Mouse (Mus musculus) limb, embryonic 11.5 days (tissue): Measurements from ENCODE around the gene Lrrc8d. TPM values are rescaled to one million over a fixed set of nuclear protein-coding genes. Genes with fewer than 3 reads are reported as not detected.
A peak's percentile ranks its signal among the peaks of the same experiment; 100 is the strongest.
"Not testable (repeated sequence)": the region's sequence is repeated elsewhere in the genome, so short reads cannot be mapped to it uniquely, and the experiment has no call there.

ENCODE experiments used
- ATAC-seq: fragments of 200-750 bp; cut with Nextera tagmentation; 2 replicates; pipeline ENCODE4 v1.8.0; 2017; ENCODE audit warnings: low read depth; ENCODE audit not compliant: insufficient number of reproducible peaks, low FRiP score, low TSS enrichment
- DNase-seq: peaks from one replicate; pipeline ENCODE4 v3.0.0-alpha.2; 2015; ENCODE audit warnings: low spot score
- H3K27ac ChIP-seq: fragments of 300-500 bp; sonication (generic); replicated peaks from 2 replicates; pipeline ENCODE4 v1.5.1; 2014; ENCODE audit warnings: low read depth, mild to moderate bottlenecking, low read length
- H3K27me3 ChIP-seq: fragments of 300-500 bp; sonication (generic); 2 replicates; pipeline ENCODE4 v1.6.1; 2014; ENCODE audit warnings: mild to moderate bottlenecking, low read length, mixed read lengths; ENCODE audit not compliant: control insufficient read depth, insufficient read depth
- H3K36me3 ChIP-seq: fragments of 300-500 bp; sonication (generic); 2 replicates; pipeline ENCODE4 v1.6.1; 2014; ENCODE audit warnings: mild to moderate bottlenecking, low read length, moderate library complexity, mixed read lengths; ENCODE audit not compliant: control insufficient read depth, insufficient read depth
- H3K4me1 ChIP-seq: fragments of 300-500 bp; sonication (generic); 2 replicates; pipeline ENCODE4 v1.6.1; 2014; ENCODE audit warnings: low read length, mixed read lengths; ENCODE audit not compliant: control insufficient read depth, insufficient read depth
- H3K4me2 ChIP-seq: fragments of 300-500 bp; sonication (generic); 2 replicates; pipeline ENCODE4 v1.6.1; 2014; ENCODE audit warnings: low read depth, mild to moderate bottlenecking, moderate library complexity; ENCODE audit not compliant: severe bottlenecking
- H3K4me3 ChIP-seq: fragments of 300-500 bp; sonication (generic); 2 replicates; pipeline ENCODE4 v1.5.1; 2014; ENCODE audit warnings: low read depth, low read length
- H3K9ac ChIP-seq: fragments of 300-500 bp; sonication (generic); 2 replicates; pipeline ENCODE4 v1.6.1; 2014; ENCODE audit warnings: mild to moderate bottlenecking, low read length
- H3K9me3 ChIP-seq: fragments of 300-500 bp; sonication (generic); 2 replicates; pipeline ENCODE4 v1.6.1; 2016; ENCODE audit warnings: low read length; ENCODE audit not compliant: control insufficient read depth
- WGBS: fragments of 180-500 bp; shearing (Covaris S2); extraction: QIAGEN DNeasy Blood & Tissue Kit; methylation state at CpG from one replicate; pipeline ENCODE4 v1.1.7; 2014; 5-methylcytosine and 5-hydroxymethylcytosine counted together
- polyA plus RNA-seq: library from polyadenylated mRNA; unstranded; fragments of >200 nt; fragmentation: Nextera tagmentation; extraction: Ambion mirVana; gene quantifications from 2 replicates; pipeline ENCODE4 v1.2.1, GENCODE M21; 2014

Lrrc8d gene
- polyA plus RNA-seq, 1 experiment from 2014 or later: 21.4 TPM

DNA sequence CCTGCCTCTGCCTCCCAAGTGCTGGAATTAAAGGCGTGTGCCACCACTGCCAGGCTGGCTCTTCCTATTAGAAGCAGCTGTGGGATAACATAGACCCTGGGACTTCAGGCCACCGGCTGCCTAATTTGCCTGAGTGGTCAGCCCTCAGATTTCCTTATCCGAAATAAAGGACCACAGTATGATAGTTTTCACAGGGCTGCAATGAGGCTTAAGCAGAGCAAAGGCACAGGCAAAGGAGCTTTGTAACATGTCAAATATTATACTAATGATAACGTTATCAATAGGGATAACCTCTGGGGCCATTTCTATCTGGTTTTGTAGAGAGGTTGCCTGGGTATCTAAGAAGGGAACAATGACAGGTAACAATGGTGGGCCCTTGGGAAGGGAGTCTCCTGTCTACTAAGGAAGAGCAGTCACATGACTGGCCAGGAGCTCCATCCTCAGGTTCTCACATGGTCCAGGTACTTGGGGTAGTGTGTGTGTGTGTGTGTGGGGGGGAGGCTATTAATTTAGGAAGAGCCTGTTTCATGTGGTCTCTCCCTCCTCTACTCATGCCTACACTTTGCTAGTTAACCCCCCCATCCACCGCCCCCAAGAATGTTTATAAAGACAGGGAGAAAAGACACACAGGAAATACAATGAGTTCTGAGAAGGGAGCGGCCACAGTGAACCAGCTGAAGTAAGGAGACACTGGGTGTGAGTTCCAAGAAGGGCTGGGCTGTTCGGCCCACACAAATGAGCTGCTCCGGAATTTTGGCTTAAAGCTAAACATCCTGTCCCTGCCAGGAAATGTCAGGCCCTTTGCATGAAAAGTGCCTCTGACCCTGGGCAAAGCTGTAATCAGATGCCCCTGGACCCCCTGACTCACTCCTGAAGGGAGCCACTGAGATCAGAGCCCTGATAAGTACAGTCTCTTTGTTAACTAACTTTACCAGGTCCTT lies 159.3 kb downstream of the Lrrc8d start:
- H3K9ac ChIP-seq: no peak overlapping the region
- ATAC-seq (no peak), DNase-seq (no peak)
- H3K4me1 ChIP-seq: peaks cover 13% of the 10 kb centered on the region
- H3K27ac ChIP-seq: 0 out of 2 replicates have a peak overlapping the region, but pooled peaks have one; percentile 56
- H3K9me3 ChIP-seq: no peaks in the 10 kb centered on the region
- H3K4me3 ChIP-seq: no peak overlapping the region
- H3K36me3 ChIP-seq: no peaks in the 10 kb centered on the region
- WGBS: 66% methylated on average over 8 of the region's 8 CpGs
- no peaks in the 10 kb centered on the region for H3K27me3 ChIP-seq
- H3K4me2 ChIP-seq: no peak overlapping the region

- 46% methylated on average over 11 of the region's 11 CpGs for WGBS
- ATAC-seq: no peak
- H3K27me3 ChIP-seq: no peaks in the 10 kb centered on the region
- 0 out of 2 replicates have a peak overlapping the region, but pooled peaks have one; percentile 56 for H3K27ac ChIP-seq
- DNase-seq: no peak
- no peak overlapping the region for H3K4me3 ChIP-seq
- H3K9ac ChIP-seq: no peak overlapping the region
- no peak overlapping the region for H3K4me2 ChIP-seq
- no peaks in the 10 kb centered on the region for H3K9me3 ChIP-seq
- no peaks in the 10 kb centered on the region for H3K36me3 ChIP-seq
- peaks cover 13% of the 10 kb centered on the region for H3K4me1 ChIP-seq
Observed at GRCm38 (mm10) chr5:105859716-105860460, 160.1 kb downstream of the Lrrc8d start.

- 87% methylated on average over 10 of the region's 10 CpGs for WGBS
- no peaks in the 10 kb centered on the region for H3K27me3 ChIP-seq
- no peak overlapping the region for H3K9ac ChIP-seq
- no peaks in the 10 kb centered on the region for H3K36me3 ChIP-seq
- no peak overlapping the region for H3K4me3 ChIP-seq
- peaks cover 13% of the 10 kb centered on the region for H3K4me1 ChIP-seq
- no peak overlapping the region for H3K4me2 ChIP-seq
- ATAC-seq: no peak
- no peaks in the 10 kb centered on the region for H3K9me3 ChIP-seq
- DNase-seq: no peak
- H3K27ac ChIP-seq: no peak overlapping the region
Observed at GRCm38 (mm10) chr5:105860461-105860835, 160.7 kb downstream of the Lrrc8d start.

GRCm38 (mm10) chr5:105861616-105862015 lies 161.8 kb downstream of the Lrrc8d start:
- no peak for DNase-seq
- no peak for ATAC-seq
- Histone ChIP-seq H3K4me3 (no peak overlapping the region), H3K9me3 (no peaks in the 10 kb centered on the region), H3K27ac (no peak overlapping the region), H3K4me2 (no peak overlapping the region), H3K4me1 (peaks cover 13% of the 10 kb centered on the region), H3K27me3 (no peaks in the 10 kb centered on the region), H3K9ac (no peak overlapping the region), H3K36me3 (no peaks in the 10 kb centered on the region)
- WGBS: 93% methylated on average over 5 of the region's 5 CpGs

GRCm38 (mm10) chr5:105865110-105865628 lies 165.4 kb downstream of the Lrrc8d start:
- WGBS: 46% methylated on average over 5 of the region's 5 CpGs
- not testable (repeated sequence) for H3K27ac ChIP-seq, H3K9ac ChIP-seq, H3K4me1 ChIP-seq, H3K27me3 ChIP-seq, H3K4me2 ChIP-seq, H3K4me3 ChIP-seq, H3K36me3 ChIP-seq, H3K9me3 ChIP-seq, ATAC-seq
- peak; percentile 19 for DNase-seq

- Histone ChIP-seq H3K9ac (no peak overlapping the region), H3K36me3 (no peaks in the 10 kb centered on the region), H3K4me2 (no peak overlapping the region), H3K27ac (no peak overlapping the region), H3K4me1 (no peaks in the 10 kb centered on the region), H3K4me3 (no peak overlapping the region), H3K27me3 (no peaks in the 10 kb centered on the region), H3K9me3 (no peaks in the 10 kb centered on the region)
- WGBS: 44% methylated on average over 4 of the region's 4 CpGs
- ATAC-seq (no peak), DNase-seq (peak; percentile 20)
Observed at GRCm38 (mm10) chr5:105867427-105867826, 167.7 kb downstream of the Lrrc8d start.

- no peak overlapping the region for H3K4me2 ChIP-seq
- no peaks in the 10 kb centered on the region for H3K9me3 ChIP-seq
- 79% methylated on average over 16 of the region's 16 CpGs for WGBS
- no peak overlapping the region for H3K4me3 ChIP-seq
- H3K9ac ChIP-seq: no peak overlapping the region
- no peaks in the 10 kb centered on the region for H3K4me1 ChIP-seq
- H3K27ac ChIP-seq: no peak overlapping the region
- H3K36me3 ChIP-seq: no peaks in the 10 kb centered on the region
- peak; percentile 33 for DNase-seq
- no peak for ATAC-seq
- no peaks in the 10 kb centered on the region for H3K27me3 ChIP-seq
Observed at GRCm38 (mm10) chr5:105867841-105868447, 168.2 kb downstream of the Lrrc8d start.

- ATAC-seq: peak; percentile 63; the same call in 1 of the 2 replicates
- H3K4me1 ChIP-seq: no peaks in the 10 kb centered on the region
- H3K4me3 ChIP-seq: no peak overlapping the region
- no peaks in the 10 kb centered on the region for H3K27me3 ChIP-seq
- no peaks in the 10 kb centered on the region for H3K9me3 ChIP-seq
- H3K36me3 ChIP-seq: no peaks in the 10 kb centered on the region
- 30% methylated on average over 3 of the region's 3 CpGs for WGBS
- H3K4me2 ChIP-seq: no peak overlapping the region
- peak; percentile 91 for DNase-seq
- no peak overlapping the region for H3K27ac ChIP-seq
- no peak overlapping the region for H3K9ac ChIP-seq
Observed at GRCm38 (mm10) chr5:105868593-105868992, 168.8 kb downstream of the Lrrc8d start.
